Mouse (Mus musculus) stomach, postnatal 0 days (tissue): ENCODE measurements around the gene Mvp.

Experiments used
- CTCF ChIP-seq: IDR thresholded peaks from 2 replicates; pipeline ENCODE4 v1.5.1; 2016; ENCODE audit warnings: antibody characterized with exemption, low read depth, mild to moderate bottlenecking, moderate library complexity
- EP300 ChIP-seq: optimal IDR thresholded peaks from 2 replicates; pipeline ENCODE3; 2016; ENCODE audit warnings: antibody characterized with exemption

- TF ChIP-seq CTCF (no peak), EP300 (no peak)
Measured at GRCm38 (mm10) chr7:127012845-127013244, 1.6 kb downstream of the Mvp start.
